Mouse (Mus musculus) liver, adult 10 weeks (tissue): ENCODE results near the gene Gm45234. TPM values are rescaled to one million over a fixed set of nuclear protein-coding genes. Genes with fewer than 3 reads are reported as not detected.

ENCODE experiments used
- polyA plus RNA-seq: library from polyadenylated mRNA; stranded (reverse); fragments of 350-450 nt; fragmentation: Illumina TruSeq; extraction: RNeasy Lipid Tissue Mini Kit (QIAGEN cat#74804); gene quantifications from one replicate; pipeline ENCODE4 v1.2.3, GENCODE M21; 2014; ENCODE audit warnings: low read depth, low replicate concordance

The Gm45234 gene
- polyA plus RNA-seq: not detected

DNA sequence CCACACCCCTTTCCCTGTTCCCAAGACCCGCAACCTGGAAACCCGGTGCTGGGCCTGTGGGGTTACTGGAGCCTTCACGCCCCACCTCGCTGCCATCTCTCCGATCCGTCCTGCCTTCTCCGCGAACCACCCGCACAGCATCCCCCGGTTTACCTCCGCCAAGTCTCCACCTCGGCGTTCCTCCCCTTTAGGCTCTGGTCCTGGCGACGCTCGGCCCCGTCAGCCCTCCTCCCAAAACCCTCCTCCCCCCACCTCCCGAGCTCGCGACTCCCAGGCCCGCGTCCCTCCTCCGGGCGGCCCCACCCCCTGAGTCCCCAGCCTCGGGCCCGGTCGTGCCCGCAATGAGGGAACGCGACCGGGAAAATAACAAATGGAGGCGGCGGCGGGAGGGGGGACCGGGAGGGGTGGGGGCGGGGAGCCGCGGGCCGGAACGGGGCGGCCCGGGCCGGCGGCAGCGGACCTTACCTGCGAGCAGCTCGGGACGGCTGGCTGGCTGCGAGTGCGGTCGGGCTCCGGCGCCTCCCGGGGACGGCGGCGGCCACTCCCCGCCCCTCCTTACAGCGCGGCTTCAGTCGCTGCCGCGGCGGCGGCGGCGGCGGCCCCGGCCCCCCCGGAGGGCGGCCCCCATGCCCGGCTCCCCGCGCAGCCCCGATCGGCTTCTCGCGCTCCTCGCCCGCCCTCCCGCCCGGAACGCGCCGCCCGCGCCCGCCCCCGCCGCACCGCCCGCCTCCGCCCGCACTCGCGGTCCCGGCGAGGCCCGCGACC is at the start of gene Gm45234, which contains the start of gene Atn1:
Gm45234 (minus strand) TSS at position 191 of the 765 bp plus-strand sequence.
Atn1 (minus strand) TSS at position 694 of the 765 bp plus-strand sequence.

GRCm38 (mm10) chr6:124779222-124779983 is 23.6 kb upstream of the Gm45234 start, which contains the start of gene Lrrc23:
Lrrc23 (minus strand) TSS chr6:124779727.

DNA sequence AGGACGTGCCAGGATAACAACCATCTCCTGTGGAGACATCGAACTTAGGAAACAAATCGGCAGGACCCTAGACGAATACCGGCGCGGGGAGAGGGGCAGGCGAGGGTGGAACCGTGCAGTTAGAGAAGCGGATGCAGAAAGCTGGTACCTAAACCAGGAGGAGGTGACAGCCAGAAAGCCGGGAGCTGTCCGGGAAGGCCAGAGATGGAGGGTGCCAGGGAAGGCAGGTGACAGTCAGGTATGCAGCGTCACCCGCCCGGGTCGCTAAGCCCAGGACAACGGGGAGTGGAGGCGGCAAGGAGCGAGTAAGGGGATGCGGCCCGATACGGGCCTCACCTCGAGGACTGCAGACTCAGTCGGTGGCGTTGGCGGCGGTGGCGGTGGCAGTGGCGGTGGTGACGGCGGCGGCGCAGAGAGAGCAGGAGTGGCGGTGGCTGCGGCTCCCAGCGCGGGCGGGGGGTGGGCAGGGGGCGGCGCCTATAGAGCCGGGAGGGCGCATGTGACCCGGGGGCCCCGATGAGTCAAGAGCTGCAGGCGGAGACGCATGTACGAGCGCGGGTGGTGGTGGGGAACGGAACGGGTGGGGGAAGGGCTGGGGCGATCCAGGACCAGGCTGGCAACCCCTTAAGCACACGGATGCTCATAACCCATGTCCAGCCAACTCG is 13.4 kb upstream of the Gm45234 start, which contains the start of gene Eno2:
Eno2 (minus strand) TSS at position 573 of the 665 bp plus-strand sequence.

DNA sequence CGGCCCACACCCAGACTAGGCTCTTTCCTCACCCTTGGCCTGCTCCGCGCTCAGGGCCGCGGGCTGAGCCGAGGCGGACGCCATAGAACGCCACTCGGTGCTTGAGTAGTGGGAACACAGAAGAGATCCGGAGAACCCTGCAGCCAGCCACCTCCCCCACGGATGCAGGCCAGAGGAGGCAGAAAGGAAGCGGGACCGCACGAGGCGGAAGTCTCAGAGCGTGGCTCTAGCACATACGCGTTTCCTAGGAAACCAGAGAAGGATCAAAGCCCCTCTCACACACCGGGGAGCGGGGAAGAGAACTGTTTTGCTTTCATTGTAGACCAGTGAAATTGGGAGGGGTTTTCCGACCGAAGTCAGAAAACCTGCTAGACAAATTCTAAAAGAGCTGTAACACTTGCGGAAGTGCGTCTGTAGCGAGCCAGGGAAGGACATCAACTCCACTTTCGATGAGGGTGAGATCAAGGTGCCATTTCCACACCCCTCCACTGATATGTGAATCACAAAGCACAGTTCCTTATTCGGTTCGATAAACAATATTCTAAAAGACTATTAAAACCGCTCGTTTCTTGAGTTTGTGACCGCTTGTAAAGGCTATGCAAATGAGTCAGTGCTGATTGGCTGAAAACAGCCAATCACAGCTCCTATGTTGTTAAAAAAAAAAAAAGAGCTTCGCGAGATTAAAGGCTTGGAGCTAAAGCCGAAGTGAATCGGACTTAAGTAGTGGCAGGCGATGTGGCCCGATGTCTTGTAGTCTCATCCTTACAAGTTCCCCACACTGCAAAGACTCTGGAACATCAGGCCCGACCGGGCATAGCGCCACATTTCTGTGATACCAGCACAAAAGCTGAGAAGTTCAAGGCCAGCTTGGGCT is 14.7 kb downstream of the Gm45234 start, which contains the start of gene Grcc10:
Grcc10 (minus strand) TSS at position 487 of the 874 bp plus-strand sequence.

GRCm38 (mm10) chr6:124738511-124739023 is 17.3 kb downstream of the Gm45234 start, which contains the start of gene Ptpn6:
Ptpn6 (minus strand) TSS chr6:124738714.

DNA sequence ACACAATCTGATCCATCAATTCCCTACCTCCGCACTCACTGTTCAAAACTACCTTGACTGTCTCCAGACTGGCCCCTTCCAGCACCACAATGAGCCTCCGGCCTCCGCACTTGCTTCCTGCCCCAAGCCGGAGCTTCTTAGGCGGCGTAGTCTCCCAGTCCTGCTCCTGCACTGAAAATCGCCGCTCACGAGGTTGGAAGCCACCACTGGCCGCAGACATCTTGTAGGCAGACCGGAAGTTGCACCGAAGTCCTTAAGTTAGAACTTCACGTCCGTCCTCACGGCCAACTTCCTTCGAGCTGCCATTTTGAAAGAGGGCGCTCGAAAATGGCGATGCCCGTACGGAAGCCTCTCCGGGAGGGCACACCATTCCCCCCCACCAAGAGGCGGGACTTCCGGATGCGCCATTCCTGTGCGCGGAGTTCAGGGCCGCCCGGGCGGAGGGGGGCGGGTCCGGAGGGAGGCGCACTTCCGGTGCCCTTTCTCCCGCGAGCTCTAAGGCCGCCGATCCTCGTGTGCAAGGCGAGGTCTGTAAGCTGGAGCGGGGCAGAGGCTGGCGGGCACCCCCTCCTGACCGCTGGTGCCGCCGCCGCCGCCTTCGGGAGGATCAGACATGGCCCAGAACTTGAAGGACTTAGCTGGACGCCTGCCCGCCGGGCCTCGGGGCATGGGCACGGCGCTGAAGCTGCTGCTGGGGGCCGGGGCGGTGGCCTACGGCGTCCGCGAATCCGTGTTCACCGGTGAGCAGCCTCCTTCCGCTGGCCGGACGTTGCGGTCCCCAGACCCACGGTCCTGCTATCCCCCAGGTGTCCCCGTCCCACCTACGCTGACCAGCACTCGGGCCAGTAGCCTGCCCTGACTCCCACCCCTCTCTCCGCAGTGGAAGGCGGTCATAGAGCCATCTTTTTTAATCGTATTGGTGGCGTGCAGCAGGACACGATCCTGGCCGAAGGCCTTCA is 43.7 kb downstream of the Gm45234 start, which contains the start of the genes Emg1 and Phb2:
Emg1 (minus strand) TSS at position 355 of the 959 bp plus-strand sequence.
Phb2 (plus strand) TSS at position 513 of the 959 bp plus-strand sequence.

Other genes with a start within 250 kb of the Gm45234 start
- 93.0 TPM for gene C1ra, start 243.6 kb downstream of the Gm45234 start, polyA plus RNA-seq
- 437 TPM for gene C1s1, start 213.7 kb downstream of the Gm45234 start, polyA plus RNA-seq
- not detected for gene C1rb, start 185.7 kb downstream of the Gm45234 start, polyA plus RNA-seq
- not detected for gene C1s2, start 119.9 kb downstream of the Gm45234 start, polyA plus RNA-seq
- 44.0 TPM for gene Lpcat3, start 93.0 kb downstream of the Gm45234 start, polyA plus RNA-seq
- 22.3 TPM for gene Emg1, start 43.8 kb downstream of the Gm45234 start, polyA plus RNA-seq
- gene Phb2, start 43.7 kb downstream of the Gm45234 start, polyA plus RNA-seq: 46.9 TPM
- 3.8 TPM for gene Ptpn6, start 17.3 kb downstream of the Gm45234 start, polyA plus RNA-seq
- 7.5 TPM for gene Grcc10, start 14.6 kb downstream of the Gm45234 start, polyA plus RNA-seq
- gene Atn1, start 503 bp upstream of the Gm45234 start, polyA plus RNA-seq: 0.56 TPM
- gene Eno2, start 13.7 kb upstream of the Gm45234 start, polyA plus RNA-seq: not detected
- not detected for gene Lrrc23, start 23.7 kb upstream of the Gm45234 start, polyA plus RNA-seq
- not detected for gene Spsb2, start 52.6 kb upstream of the Gm45234 start, polyA plus RNA-seq
- gene Tpi1, start 58.3 kb upstream of the Gm45234 start, polyA plus RNA-seq: 50.1 TPM
- gene Usp5, start 73.5 kb upstream of the Gm45234 start, polyA plus RNA-seq: 12.3 TPM
- 0.90 TPM for gene Cdca3, start 73.5 kb upstream of the Gm45234 start, polyA plus RNA-seq
- gene Gnb3, start 84.3 kb upstream of the Gm45234 start, polyA plus RNA-seq: not detected
- gene P3h3, start 101.7 kb upstream of the Gm45234 start, polyA plus RNA-seq: not detected
- gene Gpr162, start 108.0 kb upstream of the Gm45234 start, polyA plus RNA-seq: not detected
- 0.16 TPM for gene Cd4, start 132.2 kb upstream of the Gm45234 start, polyA plus RNA-seq
- gene Lag3, start 155.7 kb upstream of the Gm45234 start, polyA plus RNA-seq: not detected
- gene Ptms, start 164.1 kb upstream of the Gm45234 start, polyA plus RNA-seq: 344 TPM
- 16.7 TPM for gene Mlf2, start 175.4 kb upstream of the Gm45234 start, polyA plus RNA-seq
- 16.8 TPM for gene Cops7a, start 209.5 kb upstream of the Gm45234 start, polyA plus RNA-seq
- not detected for gene Pianp, start 240.7 kb upstream of the Gm45234 start, polyA plus RNA-seq